Mouse (Mus musculus) C2C12 (cell line): ENCODE data around the gene Alg12.

Source experiments
- CTCF ChIP-seq: IDR thresholded peaks from one replicate; pipeline ENCODE4 v1.5.1; 2011; ENCODE audit not compliant: control insufficient read depth, insufficient read depth, insufficient read length
- USF1 ChIP-seq: IDR thresholded peaks from one replicate; pipeline ENCODE4 v1.6.1; 2011; ENCODE audit warnings: low read depth, mild to moderate bottlenecking, control low read depth, moderate library complexity

GRCm38 (mm10) chr15:88837199-88837932 is 18.2 kb upstream of the Alg12 start:
- TF ChIP-seq CTCF (no peak), USF1 (no peak)
